Mouse (Mus musculus) layer of hippocampus, postnatal 10 days (tissue): ENCODE measurements around the gene Acsf3. TPM values are rescaled to one million over a fixed set of nuclear protein-coding genes. Genes with fewer than 3 reads are reported as not detected.
A peak's percentile ranks its signal among the peaks of the same experiment; 100 is the strongest.

Source experiments
- DNase-seq, 2 experiments: peaks; one replicate each; pipeline ENCODE4 v3.0.0; 2021; ENCODE audit warnings: low spot score in 2 of 2
- long read RNA-seq: library from polyadenylated mRNA; stranded (forward); transcript quantifications from one replicate; pipeline ENCODE4 v2.0.0, GENCODE M21; 2023
- total RNA-seq, 2 experiments: library from RNA; stranded (reverse); gene quantifications; 2 replicates each; pipeline ENCODE4 v1.2.3; 2021

Gene Acsf3
- 10 to 100 TPM; 15.7 to 16.3 TPM for total RNA-seq
- long read RNA-seq, partial matches to known transcripts = 3 of 7 reads
- long read RNA-seq, other reads (novel, unspliced or antisense) = 3 of 7 reads

DNA sequence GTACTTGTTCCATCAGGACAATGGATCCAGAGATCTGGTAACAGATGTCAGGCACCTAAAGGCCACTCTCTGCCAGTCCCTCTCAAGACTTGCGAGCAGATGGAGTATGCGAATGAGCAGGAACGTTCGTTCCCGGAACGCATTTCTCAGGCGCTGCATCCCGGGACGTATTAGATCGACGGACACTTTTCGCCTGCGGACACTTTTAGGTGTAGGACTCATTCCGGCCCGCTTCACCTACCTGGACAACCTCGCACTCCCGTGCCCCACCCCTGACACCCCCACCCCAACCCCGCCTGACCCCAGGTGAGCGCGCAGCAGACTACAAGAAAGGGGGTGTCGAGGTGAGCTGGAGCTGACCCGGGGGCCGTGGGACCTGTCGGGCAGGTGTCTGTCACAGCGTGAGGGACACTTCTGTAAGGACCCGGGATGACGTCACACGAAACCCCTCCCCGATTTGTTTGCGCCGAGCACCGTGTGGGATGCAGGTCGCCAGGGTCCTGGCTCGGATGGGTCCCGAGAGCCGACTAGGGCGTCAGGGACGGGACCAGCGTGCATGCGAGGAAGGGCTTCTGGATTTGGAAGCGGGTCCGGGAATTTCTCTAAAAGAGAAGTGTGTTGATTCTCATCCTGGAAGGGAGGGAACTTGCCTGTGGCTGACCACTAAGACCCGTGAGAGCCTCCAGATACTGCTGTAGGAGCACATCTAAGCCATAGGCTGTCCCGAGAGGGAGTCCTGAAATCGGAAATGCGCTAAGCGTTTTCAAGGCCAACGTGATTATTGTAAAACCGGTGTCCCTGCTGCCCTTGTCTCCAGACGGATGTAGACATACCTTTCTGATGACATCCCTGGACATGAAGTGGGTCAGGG, at the start of gene Acsf3:
Gene Acsf3, plus strand, starts transcription at position 202 of the 871 bp plus-strand sequence.
- DNase-seq = peak; percentile 78 to 84

- DNase-seq = no peak
These were observed 48.5 kb upstream of the Acsf3 start for GRCm38 (mm10) chr8:122726789-122727188.

DNA sequence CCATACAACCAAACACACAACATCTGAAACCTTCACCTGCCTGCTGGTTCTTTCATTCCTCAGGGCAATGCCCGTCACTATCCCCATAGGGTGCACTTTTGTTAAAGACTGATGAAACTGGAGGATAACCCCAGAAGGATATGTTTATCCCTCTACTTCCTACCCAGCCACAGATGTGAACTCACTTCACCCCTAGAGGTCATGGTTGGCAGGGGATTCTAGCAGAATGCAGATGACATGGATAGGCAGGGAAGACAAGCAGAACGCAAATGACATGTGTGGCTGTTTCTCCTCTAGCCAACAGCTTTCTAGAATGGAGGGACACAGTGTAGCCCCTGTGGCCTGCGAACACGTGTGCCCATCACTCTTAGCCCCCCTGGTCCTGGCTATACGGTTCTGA, 47.9 kb upstream of the Acsf3 start:
- no peak for DNase-seq

GRCm38 (mm10) chr8:122728630-122729029, 46.7 kb upstream of the Acsf3 start:
- DNase-seq = no peak

DNA sequence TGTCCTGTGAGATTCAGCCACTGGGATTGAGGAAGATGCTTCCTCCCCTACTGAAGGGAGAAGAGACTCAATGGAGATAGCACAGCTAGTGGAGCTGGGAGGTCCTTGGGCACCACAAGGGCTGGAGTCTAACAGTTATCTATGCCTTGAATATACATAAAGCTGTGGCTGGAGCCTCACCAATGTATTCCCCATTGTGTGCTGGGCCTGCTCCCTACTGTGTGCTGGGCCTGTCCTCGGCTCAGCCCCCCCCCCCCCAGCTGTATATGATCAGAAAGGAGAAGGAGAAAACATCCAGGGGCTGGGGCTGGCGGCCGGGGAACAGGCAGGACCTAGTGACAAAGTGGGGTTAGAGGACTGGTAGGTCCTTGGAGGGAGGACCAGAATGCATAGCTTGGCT, 40.2 kb upstream of the Acsf3 start:
- DNase-seq = no peak

- DNase-seq = no peak
These were observed 39.5 kb upstream of the Acsf3 start for GRCm38 (mm10) chr8:122735542-122736473.

DNA sequence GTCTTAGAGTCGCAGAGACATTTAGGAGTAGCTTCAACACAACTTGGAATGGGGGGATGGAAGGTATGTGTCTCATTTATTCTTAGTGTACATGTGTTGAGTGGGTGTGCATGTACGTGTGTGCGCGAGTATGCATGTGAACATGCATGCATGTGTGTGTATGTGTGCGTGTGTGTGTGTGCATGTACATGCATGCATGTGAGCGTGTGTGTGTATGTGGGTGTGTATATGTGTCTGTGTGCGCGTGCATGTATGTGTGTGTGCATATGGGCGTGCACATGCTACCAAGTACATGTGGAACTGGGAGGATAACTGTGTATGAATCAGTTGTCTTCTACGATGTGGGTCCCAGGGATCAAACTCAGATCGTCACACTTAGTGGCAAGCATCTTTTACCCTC, 38.7 kb upstream of the Acsf3 start:
- no peak for DNase-seq

- no peak for DNase-seq
These were observed 38.2 kb upstream of the Acsf3 start for GRCm38 (mm10) chr8:122737071-122737470.

- DNase-seq = no peak
These were observed 37.4 kb upstream of the Acsf3 start for GRCm38 (mm10) chr8:122737886-122738285.

DNA sequence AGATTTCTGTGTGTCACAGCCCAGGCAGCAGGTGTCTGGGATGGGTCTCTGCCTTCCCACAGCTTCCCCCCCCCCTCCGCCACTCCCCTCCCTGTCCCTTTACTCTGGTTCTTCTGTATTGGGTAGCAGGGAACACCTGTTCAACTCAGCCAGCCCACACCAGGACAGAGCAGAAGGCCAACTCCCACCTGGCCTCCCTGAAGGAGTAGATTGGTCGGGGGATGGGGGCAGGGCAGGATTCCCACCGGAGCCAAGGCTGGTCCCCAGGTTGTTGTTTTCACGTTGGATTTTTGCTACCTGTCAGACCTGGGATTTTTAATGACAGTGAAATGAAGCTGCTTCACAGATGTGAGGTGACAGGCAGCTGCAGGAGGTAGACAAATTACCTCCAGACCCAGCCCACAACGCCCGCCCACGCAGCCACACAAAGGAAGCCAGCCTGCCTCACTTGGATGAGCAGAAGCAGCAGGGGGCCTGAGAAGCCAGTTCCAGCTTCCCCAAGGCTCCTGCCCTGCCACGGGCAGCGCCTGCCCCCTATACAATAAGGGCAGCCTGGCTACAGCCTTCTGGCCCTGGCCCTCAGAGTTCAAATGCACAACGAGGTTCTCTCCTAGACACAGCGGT, 36.1 kb upstream of the Acsf3 start:
- DNase-seq = no peak

- DNase-seq = no peak
These were observed 32.8 kb upstream of the Acsf3 start for GRCm38 (mm10) chr8:122742471-122742870.

DNA sequence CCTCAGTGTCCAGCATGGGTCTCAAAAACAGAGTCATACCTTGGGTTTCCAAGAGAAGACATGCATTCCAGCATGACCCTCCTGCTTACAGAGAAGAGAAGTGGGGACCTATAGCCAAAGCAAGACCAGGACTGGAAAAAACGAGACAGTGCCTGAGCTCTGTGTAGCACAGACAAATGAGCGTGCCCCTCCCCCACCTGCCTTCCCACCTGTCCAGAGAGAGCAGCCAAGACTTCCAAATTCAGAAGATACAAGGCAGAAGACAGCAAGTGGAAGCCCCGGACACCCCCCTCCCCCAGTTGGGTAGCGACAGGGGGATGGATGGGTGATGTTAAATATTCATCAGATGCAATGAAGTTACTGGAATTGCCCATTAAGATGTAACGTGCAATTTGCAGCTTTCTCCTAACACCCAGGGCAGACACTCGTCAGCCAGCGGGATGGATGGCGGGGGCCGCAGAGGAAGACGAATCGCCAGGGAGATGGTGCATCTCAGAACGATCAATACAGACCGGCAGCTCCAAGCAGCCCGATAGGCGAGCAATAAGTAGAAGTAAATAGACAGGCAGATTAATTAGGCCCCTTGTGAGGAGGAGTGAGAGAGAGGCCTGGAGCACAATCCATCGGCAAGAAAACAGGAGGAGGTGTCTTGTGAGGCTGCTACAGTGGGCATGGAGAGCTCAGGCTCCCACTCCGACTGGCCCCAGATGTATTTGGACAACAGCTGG, 30.1 kb upstream of the Acsf3 start:
- no peak for DNase-seq

DNA sequence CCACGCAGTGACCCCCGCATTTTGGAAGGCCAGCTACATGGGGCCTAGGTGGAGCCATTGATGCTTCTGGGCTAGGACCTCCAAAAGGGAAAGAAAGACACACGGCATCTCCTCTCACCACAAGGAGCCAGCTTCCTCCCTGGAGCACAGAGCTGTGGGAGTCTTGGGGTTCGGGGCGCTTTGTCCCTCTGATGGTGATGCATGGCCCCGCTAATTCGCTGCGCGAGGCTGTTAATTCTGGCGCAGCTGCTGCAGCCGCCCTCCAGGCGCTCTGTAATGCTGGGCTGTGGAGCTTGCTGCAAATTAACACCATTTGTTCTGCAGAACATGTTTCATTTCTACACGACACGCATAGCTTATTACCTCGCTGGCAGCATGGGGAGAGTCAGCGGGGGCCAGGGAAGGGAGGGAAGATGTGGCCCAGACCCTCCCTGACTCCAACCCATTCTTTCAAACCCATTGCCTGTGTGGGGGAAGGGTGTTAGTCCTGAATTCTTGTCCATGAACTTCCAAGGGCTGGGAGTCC, 29.5 kb upstream of the Acsf3 start:
- peak; percentile 35 to 47 for DNase-seq

GRCm38 (mm10) chr8:122746439-122746838, 28.8 kb upstream of the Acsf3 start:
- DNase-seq = no peak

GRCm38 (mm10) chr8:122747825-122748224, 27.5 kb upstream of the Acsf3 start:
- no peak for DNase-seq

GRCm38 (mm10) chr8:122749333-122749958, 25.8 kb upstream of the Acsf3 start:
- no peak for DNase-seq

DNA sequence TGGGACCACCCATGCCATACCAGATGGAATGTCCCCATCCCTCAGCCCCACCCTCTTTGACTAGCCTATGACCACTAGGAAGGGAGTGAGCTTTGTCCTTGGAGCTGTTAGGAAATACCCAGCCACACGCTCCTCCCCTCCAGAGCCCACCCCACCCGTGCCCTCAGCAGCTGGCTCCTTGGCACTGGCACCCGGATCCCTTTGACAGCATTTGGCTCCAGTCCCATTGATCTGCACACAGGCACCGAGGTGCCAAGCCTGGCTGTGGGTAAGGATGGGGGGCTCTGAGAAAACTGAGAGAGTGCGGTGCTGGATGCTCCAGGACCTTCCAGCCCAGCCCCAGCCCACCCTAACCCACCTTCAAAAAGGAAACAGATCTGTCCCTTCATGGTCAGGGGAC, 23.9 kb upstream of the Acsf3 start:
- peak; percentile 62 to 70 for DNase-seq

DNA sequence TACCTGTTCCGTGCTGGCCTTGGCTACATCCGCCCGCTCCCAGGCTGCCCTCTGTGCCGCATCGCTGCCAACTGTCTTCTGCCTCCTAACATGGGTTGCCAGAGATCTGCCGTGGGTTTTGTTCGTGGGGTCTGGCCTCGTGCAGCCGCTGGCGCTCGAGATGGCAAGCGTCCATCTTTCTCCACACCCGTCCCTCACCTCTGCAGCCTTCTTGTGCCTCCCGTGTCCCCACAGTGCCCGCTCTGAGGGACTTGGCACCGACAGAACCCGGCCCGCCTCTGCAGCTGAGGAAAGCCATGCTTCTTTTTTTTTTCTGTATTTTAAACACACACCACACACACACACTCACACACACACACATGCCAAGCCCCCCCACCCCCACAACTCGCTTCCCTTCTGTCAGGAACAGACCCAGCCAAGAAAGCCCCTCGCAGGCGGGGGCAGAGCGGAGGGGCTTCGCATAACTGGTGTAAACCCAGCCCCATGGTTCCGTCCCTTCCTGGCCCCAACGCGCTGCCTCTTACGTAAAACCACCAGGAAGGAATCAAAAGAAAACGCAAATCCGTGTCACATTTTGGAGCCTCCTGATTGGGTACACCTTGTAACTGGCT, 23.1 kb upstream of the Acsf3 start:
- peak; percentile 68 to 72 for DNase-seq

- DNase-seq = no peak
These were observed 16.7 kb upstream of the Acsf3 start for GRCm38 (mm10) chr8:122758597-122758996.

DNA sequence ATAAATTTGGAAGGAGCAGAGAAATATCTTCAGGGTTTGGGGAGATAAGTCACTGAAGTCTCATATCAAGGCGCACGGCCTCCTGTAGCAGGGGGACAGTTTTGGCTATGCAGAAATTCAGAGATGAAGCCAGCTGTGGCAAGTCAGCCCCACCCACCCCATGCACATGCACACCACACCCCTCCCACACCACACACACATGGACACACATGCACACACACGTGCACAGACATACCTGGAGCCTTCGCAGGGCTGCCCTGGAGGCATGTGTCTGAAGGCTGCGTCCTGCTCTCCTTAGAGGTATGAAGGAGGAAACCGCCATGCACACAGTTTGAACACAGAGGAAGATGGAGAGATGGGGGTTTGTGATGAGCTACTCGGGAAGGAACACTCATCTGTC, 15.2 kb upstream of the Acsf3 start:
- no peak for DNase-seq
